Comparison of ENCODE assay signal across 8 mouse cellular contexts in genomic region chr5:134435836-134436331, GRCm38 (mm10). TPM values are rescaled to one million over a fixed set of nuclear protein-coding genes. Genes with fewer than 3 reads are reported as not detected.
DNase-seq lines count a peak whose midpoint lies in the region; ATAC-seq and TF ChIP-seq lines count a peak whose summit lies in the region.

No protein-coding gene starts in this region.

- H3K9ac ChIP-seq in limb, embryonic 12.5 days (replicated peaks) = 0 out of 2 replicates have a peak overlapping the region, but pooled peaks have one; percentile 2

- peaks cover 22% of the 10 kb centered on the region for H3K4me1 ChIP-seq in cerebellum, adult 2 months (ENCODE audit: control insufficient read depth, insufficient read depth, low read length)
- peaks cover 31% of the 10 kb centered on the region for H3K4me1 ChIP-seq in hindbrain, embryonic 10.5 days (replicated peaks)
- peaks cover 47% of the 10 kb centered on the region for H3K4me1 ChIP-seq in limb, embryonic 12.5 days (replicated peaks)

- H3K27ac ChIP-seq in cerebellum, adult 2 months (ENCODE audit: insufficient read depth, low read length) = no peak overlapping the region
- H3K27ac ChIP-seq in hindbrain, embryonic 10.5 days = peak overlapping the region; percentile 69
- H3K27ac ChIP-seq in limb, embryonic 12.5 days = peak overlapping the region; percentile 78

- H3K27me3 ChIP-seq in cerebellum, adult 2 months (ENCODE audit: control insufficient read depth, insufficient read depth, low read length) = no peaks in the 10 kb centered on the region
- H3K27me3 ChIP-seq in hindbrain, embryonic 10.5 days (ENCODE audit: insufficient read depth, poor library complexity, severe bottlenecking) = no peaks in the 10 kb centered on the region
- no peaks in the 10 kb centered on the region for H3K27me3 ChIP-seq in limb, embryonic 12.5 days

- no peak for TF ChIP-seq CTCF in cerebellum, adult 2 months (IDR thresholded peaks at IDR 0.05; ENCODE audit: borderline replicate concordance, insufficient read depth, low read depth, low read length)

- peaks cover 62% of the 10 kb centered on the region for H3K36me3 ChIP-seq in hindbrain, embryonic 10.5 days
- peaks cover 48% of the 10 kb centered on the region for H3K36me3 ChIP-seq in limb, embryonic 12.5 days

- DNase-seq in lung, postnatal 10 days = peak; percentile 21
- DNase-seq in lung, postnatal 36 days = no peak
- DNase-seq in cerebellum, adult 2 months = peak; percentile 68 to 77
- peak; percentile 26 for DNase-seq in forelimb bud, embryonic 11.5 days (ENCODE audit: low read depth, low spot score)
- DNase-seq in hindbrain, embryonic 10.5 days (ENCODE audit: low spot score) = peak; percentile 41
- DNase-seq in spleen, postnatal 36 days (ENCODE audit: low spot score in 2 of 2) = no peak
- no peak for DNase-seq in urinary bladder, adult 2 months (ENCODE audit: low spot score)

- peaks cover 4% of the 10 kb centered on the region; the same call in 1 of the 2 replicates for H3K9me3 ChIP-seq in hindbrain, embryonic 10.5 days
- no peaks in the 10 kb centered on the region for H3K9me3 ChIP-seq in limb, embryonic 12.5 days

- H3K4me2 ChIP-seq in limb, embryonic 12.5 days = no peak overlapping the region

- ATAC-seq in limb, embryonic 12.5 days (ENCODE audit: insufficient number of reproducible peaks, insufficient read depth, low FRiP score, low TSS enrichment, low read depth) = peak; percentile 53

- no peak overlapping the region for H3K4me3 ChIP-seq in cerebellum, adult 2 months (replicated peaks; ENCODE audit: insufficient read depth, low read depth, low read length)
- no peak overlapping the region for H3K4me3 ChIP-seq in hindbrain, embryonic 10.5 days
- no peak overlapping the region for H3K4me3 ChIP-seq in limb, embryonic 12.5 days (replicated peaks)

- 7% methylated on average over 12 of the region's 12 CpGs for WGBS in cerebellum, adult 2 months
- 66% methylated on average over 12 of the region's 12 CpGs for WGBS in hindbrain, embryonic 10.5 days
- whole genome bisulfite sequencing in limb, embryonic 12.5 days = 30% methylated on average over 12 of the region's 12 CpGs

- TF ChIP-seq POLR2A in cerebellum, adult 2 months (IDR thresholded peaks at IDR 0.05; ENCODE audit: borderline replicate concordance, insufficient read depth, low read length) = no peak

RNA-seq across cellular contexts. Expression of gene Gtf2ird1, which starts 20.6 kb away (rescaled TPM):
- 47.0 and 47.6 TPM in 2 replicates for polyA plus RNA-seq in cerebellum, adult 2 months (2012; rRNA removed)
- 84.8 and 91.6 TPM in 2 replicates for polyA plus RNA-seq in hindbrain, embryonic 10.5 days (2016; fragmentation: Nextera tagmentation; extraction: Ambion mirVana)
- 149 and 178 TPM in 2 replicates for polyA plus RNA-seq in limb, embryonic 12.5 days (2016; fragmentation: Nextera tagmentation; extraction: Ambion mirVana)
- polyA plus RNA-seq in urinary bladder, adult 2 months (2012; rRNA removed) = 27.1 and 31.5 TPM in 2 replicates

Comparison
In these comparisons a context has a peak if more than half of its experiments do, and no peak if none do; other contexts are left out.
1. DNase-seq: peak in lung, postnatal 10 days (single experiment), cerebellum, adult 2 months (2 of 2), forelimb bud, embryonic 11.5 days (single experiment) and hindbrain, embryonic 10.5 days (single experiment); none in lung, postnatal 36 days (single experiment), spleen, postnatal 36 days (0 of 2) and urinary bladder, adult 2 months (single experiment).